Mouse (Mus musculus) intestine, postnatal 0 days (tissue): ENCODE data around the gene Bcl2l1. TPM values are rescaled to one million over a fixed set of nuclear protein-coding genes. Genes with fewer than 3 reads are reported as not detected.

Experiments used
- ATAC-seq: fragments of 200-750 bp; cut with Nextera tagmentation; 2 replicates; pipeline ENCODE4 v1.8.0; 2017; ENCODE audit warnings: mild to moderate bottlenecking, moderate TSS enrichment, moderate library complexity
- H3K27ac ChIP-seq: fragments of 300-500 bp; sonication (generic); 2 replicates; pipeline ENCODE4 v1.5.1; 2014; ENCODE audit warnings: mild to moderate bottlenecking, low read depth, low read length, moderate library complexity
- H3K27me3 ChIP-seq: fragments of 300-500 bp; sonication (generic); replicated peaks from 2 replicates; pipeline ENCODE4 v1.6.1; 2014; ENCODE audit warnings: low read length, mixed read lengths; ENCODE audit not compliant: control insufficient read depth, insufficient read depth
- H3K36me3 ChIP-seq: fragments of 300-500 bp; sonication (generic); 2 replicates; pipeline ENCODE4 v1.6.1; 2014; ENCODE audit warnings: mild to moderate bottlenecking, moderate library complexity; ENCODE audit not compliant: control insufficient read depth, insufficient read depth
- H3K4me1 ChIP-seq: fragments of 300-500 bp; sonication (generic); replicated peaks from 2 replicates; pipeline ENCODE4 v1.6.1; 2014; ENCODE audit warnings: antibody characterized with exemption, low read length, mixed read lengths; ENCODE audit not compliant: control insufficient read depth, insufficient read depth
- H3K4me2 ChIP-seq: fragments of 300-500 bp; sonication (generic); replicated peaks from 2 replicates; pipeline ENCODE4 v1.6.1; 2014; ENCODE audit warnings: low read depth, mild to moderate bottlenecking, moderate library complexity
- H3K4me3 ChIP-seq: fragments of 300-500 bp; sonication (generic); 2 replicates; pipeline ENCODE4 v1.5.1; 2014; ENCODE audit warnings: low read depth, low read length
- H3K9ac ChIP-seq: fragments of 300-500 bp; sonication (generic); 2 replicates; pipeline ENCODE4 v1.6.1; 2014; ENCODE audit warnings: mild to moderate bottlenecking, low read depth, low read length
- H3K9me3 ChIP-seq: fragments of 300-500 bp; sonication (generic); 2 replicates; pipeline ENCODE4 v1.6.1; 2016; ENCODE audit warnings: mixed run types; ENCODE audit not compliant: control insufficient read depth
- CTCF ChIP-seq: sonication (generic); IDR thresholded peaks from 2 replicates; pipeline ENCODE4 v1.5.1; 2016; ENCODE audit warnings: low read depth, mild to moderate bottlenecking, control low read depth, antibody characterized with exemption, moderate library complexity
- WGBS: fragments of 180-500 bp; shearing (Covaris S2); extraction: QIAGEN DNeasy Blood & Tissue Kit; methylation state at CpG from one replicate; pipeline ENCODE4 v1.1.7; 2014; 5-methylcytosine and 5-hydroxymethylcytosine counted together
- polyA plus RNA-seq: library from polyadenylated mRNA; unstranded; fragments of >200 nt; fragmentation: Nextera tagmentation; extraction: Ambion mirVana; gene quantifications from 2 replicates; pipeline ENCODE4 v1.2.1, GENCODE M21; 2015

The Bcl2l1 gene
- polyA plus RNA-seq, 1 experiment from 2014 or later, result 58.5 TPM

DNA sequence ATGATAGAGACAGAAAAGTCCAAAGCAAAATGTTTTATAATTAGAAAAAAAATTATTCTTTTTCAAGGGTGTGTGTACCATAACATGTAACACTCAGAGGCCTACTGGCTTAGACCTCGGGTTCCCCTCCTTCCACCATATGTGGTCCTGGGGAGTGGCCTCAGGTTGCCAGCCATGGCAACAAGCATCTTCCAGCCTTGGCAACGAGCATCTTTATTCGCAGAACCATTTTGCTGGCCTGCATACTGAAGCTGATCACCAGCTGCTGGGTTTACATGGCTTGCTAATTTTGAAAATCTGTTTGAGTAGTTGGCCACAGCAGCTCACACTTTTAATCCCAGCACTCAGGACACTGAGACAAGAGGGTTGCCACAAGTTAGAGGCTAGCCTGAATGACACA is 55.5 kb downstream of the Bcl2l1 start:
- 85% methylated on average over 3 of the region's 3 CpGs for WGBS
- H3K9me3 ChIP-seq, result no peaks in the 10 kb centered on the region
- H3K9ac ChIP-seq, result no peak overlapping the region
- H3K4me2 ChIP-seq, result no peak overlapping the region
- no peaks in the 10 kb centered on the region for H3K4me1 ChIP-seq
- no peak overlapping the region for H3K4me3 ChIP-seq
- no peak for TF ChIP-seq CTCF
- ATAC-seq, result no peak
- no peak overlapping the region for H3K27ac ChIP-seq
- no peaks in the 10 kb centered on the region for H3K27me3 ChIP-seq
- peaks cover 14% of the 10 kb centered on the region for H3K36me3 ChIP-seq

DNA sequence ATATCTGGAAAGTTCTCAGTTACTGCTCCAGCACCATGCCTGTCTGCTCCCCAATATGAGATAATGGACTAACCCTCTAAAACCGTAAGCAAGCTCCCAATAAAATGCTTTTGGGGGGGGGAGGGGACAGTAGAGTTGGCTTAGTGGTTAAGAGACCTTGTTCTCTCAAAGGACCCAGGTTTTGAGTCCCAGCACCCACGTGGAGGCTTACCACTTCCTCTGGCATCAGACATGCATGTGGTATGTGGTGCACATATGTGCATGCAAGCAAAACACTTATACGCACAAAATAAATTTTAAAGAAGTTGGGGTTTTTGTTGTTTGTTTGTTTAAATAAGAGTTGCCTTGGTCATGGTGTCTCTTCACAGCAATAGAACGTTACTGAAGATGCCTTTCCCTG is 56.2 kb downstream of the Bcl2l1 start:
- ATAC-seq, result no peak

DNA sequence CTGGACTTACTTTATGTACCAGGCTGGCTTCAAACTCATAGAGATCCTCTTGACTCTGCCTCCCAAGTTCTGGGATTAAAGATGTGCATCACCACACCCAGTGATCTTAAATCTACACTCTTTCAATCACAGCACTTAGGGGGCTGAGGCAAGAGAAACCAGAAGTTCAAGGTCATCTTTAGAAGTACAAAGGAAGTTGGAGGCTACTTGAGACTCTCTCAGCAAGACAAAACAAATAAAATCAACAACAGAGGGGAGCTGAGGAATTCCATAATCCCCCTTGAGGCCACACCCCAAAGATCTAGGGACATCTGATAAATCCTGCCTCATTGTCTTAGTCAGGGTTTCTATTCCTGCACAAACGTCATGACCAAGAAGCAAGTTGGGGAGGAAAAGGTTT is 59.3 kb downstream of the Bcl2l1 start:
- TF ChIP-seq CTCF, result no peak
- no peak overlapping the region for H3K4me3 ChIP-seq
- no peaks in the 10 kb centered on the region for H3K36me3 ChIP-seq
- no peaks in the 10 kb centered on the region for H3K9me3 ChIP-seq
- H3K4me2 ChIP-seq, result no peak overlapping the region
- H3K4me1 ChIP-seq, result no peaks in the 10 kb centered on the region
- 4% methylated on average over 1 of the region's 1 CpGs for WGBS
- ATAC-seq, result no peak
- no peak overlapping the region for H3K9ac ChIP-seq
- no peaks in the 10 kb centered on the region for H3K27me3 ChIP-seq
- no peak overlapping the region for H3K27ac ChIP-seq

More for the DNA sequence above, 56.2 kb downstream of the Bcl2l1 start:
- H3K4me2 ChIP-seq, result no peak overlapping the region
- H3K9me3 ChIP-seq, result no peaks in the 10 kb centered on the region
- no peak overlapping the region for H3K27ac ChIP-seq
- peaks cover 7% of the 10 kb centered on the region for H3K36me3 ChIP-seq
- no peaks in the 10 kb centered on the region for H3K4me1 ChIP-seq
- H3K4me3 ChIP-seq, result no peak overlapping the region
- H3K9ac ChIP-seq, result no peak overlapping the region
- no peaks in the 10 kb centered on the region for H3K27me3 ChIP-seq
- WGBS, result 76% methylated on average over 4 of the region's 4 CpGs
- TF ChIP-seq CTCF, result no peak

DNA sequence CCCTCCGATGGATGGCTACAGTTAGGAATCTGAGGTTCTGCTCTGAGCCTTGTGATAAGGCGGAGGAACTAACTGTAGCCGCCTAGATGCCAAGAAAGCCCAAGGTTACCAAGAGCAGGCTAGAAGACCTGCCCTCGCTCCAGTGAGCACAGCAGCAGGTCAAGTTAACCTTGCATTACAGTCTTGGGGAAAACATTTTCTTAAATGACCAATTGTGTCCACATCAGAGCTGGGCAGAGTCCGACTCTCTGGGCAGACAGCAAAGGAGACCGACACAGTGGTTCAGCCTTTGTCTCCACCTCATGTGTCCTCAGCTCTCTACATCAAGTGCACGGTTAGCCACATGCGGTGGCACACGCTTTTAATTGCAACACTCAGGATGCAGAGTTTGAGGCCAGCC is 60.0 kb downstream of the Bcl2l1 start:
- Histone ChIP-seq H3K9me3 (no peaks in the 10 kb centered on the region), H3K27ac (no peak overlapping the region), H3K9ac (no peak overlapping the region), H3K4me1 (no peaks in the 10 kb centered on the region), H3K27me3 (no peaks in the 10 kb centered on the region), H3K4me2 (no peak overlapping the region), H3K4me3 (no peak overlapping the region), H3K36me3 (no peaks in the 10 kb centered on the region)
- 87% methylated on average over 9 of the region's 9 CpGs for WGBS
- no peak for ATAC-seq
- no peak for TF ChIP-seq CTCF

DNA sequence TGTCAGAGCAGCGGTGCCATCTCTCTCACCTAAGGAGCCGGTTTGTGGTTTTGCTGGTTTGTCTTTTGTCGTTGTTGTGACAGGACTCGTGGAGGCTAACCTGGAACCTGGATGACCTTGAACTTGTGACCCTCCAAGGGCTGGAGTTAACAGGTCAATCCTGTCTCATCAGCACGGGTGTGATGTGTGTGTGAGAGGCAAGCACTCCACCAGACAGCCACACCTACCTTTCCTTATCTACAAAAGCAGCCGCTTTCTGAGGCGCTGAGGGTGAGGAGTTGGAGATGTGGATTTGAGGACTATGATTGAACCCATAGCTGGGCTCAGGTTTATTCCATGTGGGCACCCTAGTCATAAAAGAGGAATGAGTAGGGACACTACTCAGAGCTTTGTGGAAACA is 61.9 kb downstream of the Bcl2l1 start:
- ATAC-seq, result no peak
- 62% methylated on average over 7 of the region's 7 CpGs for WGBS

DNA sequence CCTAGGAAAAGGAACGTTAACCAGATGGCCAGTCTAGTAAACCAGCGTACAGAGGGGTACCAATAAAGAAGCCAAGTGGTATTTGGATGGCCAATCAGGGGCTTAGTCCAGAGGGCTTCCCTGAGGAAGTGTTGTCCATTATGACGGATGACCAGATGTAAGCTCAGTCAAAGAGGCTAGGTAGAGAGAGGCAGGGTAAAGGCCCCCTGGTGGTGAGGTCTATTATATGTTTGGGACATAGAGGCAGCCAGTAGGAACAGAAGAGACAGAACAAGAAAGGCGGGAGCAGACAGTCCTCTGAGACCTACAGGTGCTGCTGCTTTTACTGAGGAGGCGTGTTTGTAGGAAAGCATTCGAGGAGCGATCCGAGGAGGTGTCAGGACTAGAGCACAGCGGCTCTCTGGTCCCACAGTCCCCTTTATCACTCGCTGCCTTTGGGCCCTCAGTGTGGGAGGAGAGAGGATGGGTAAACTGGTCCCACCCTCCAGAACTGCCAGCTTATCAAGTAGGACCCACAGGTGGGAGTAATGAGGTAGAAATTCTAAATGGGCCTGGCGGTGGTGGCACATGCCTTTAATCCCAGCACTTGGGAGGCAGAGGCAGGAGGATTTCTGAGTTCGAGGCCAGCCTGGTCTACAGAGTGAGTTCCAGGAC is 63.8 kb downstream of the Bcl2l1 start:
- Histone ChIP-seq H3K4me1 (no peaks in the 10 kb centered on the region; the same call in 1 of the 2 replicates), H3K27me3 (no peaks in the 10 kb centered on the region), H3K36me3 (no peaks in the 10 kb centered on the region), H3K4me2 (no peak overlapping the region), H3K9me3 (no peaks in the 10 kb centered on the region), H3K4me3 (no peak overlapping the region), H3K9ac (no peak overlapping the region), H3K27ac (no peak overlapping the region)
- WGBS, result 51% methylated on average over 12 of the region's 12 CpGs
- peak; percentile 85 for TF ChIP-seq CTCF
- peak; percentile 50 for ATAC-seq

More for the DNA sequence above, 61.9 kb downstream of the Bcl2l1 start:
- Histone ChIP-seq H3K4me3 (no peak overlapping the region), H3K36me3 (no peaks in the 10 kb centered on the region), H3K9me3 (no peaks in the 10 kb centered on the region), H3K4me1 (no peaks in the 10 kb centered on the region), H3K27ac (no peak overlapping the region), H3K27me3 (no peaks in the 10 kb centered on the region), H3K9ac (no peak overlapping the region), H3K4me2 (no peak overlapping the region)
- no peak for TF ChIP-seq CTCF
